Mouse (Mus musculus) hindbrain, embryonic 12.5 days (tissue): Measurements from ENCODE around the gene Ccdc105. TPM values are rescaled to one million over a fixed set of nuclear protein-coding genes. Genes with fewer than 3 reads are reported as not detected.

Source experiments
- ATAC-seq: fragments of 200-750 bp; cut with Nextera tagmentation; 2 replicates; pipeline ENCODE4 v1.8.0; 2017; ENCODE audit warnings: moderate TSS enrichment; ENCODE audit not compliant: low FRiP score
- H3K27ac ChIP-seq: fragments of 300-500 bp; sonication (generic); 2 replicates; pipeline ENCODE4 v1.5.1; 2016; ENCODE audit warnings: mild to moderate bottlenecking
- H3K27me3 ChIP-seq: fragments of 300-500 bp; sonication (generic); 2 replicates; pipeline ENCODE4 v1.6.1; 2016; ENCODE audit warnings: mild to moderate bottlenecking
- H3K36me3 ChIP-seq: fragments of 300-500 bp; sonication (generic); 2 replicates; pipeline ENCODE4 v1.6.1; 2016; ENCODE audit warnings: mild to moderate bottlenecking
- H3K4me1 ChIP-seq: fragments of 300-500 bp; sonication (generic); 2 replicates; pipeline ENCODE4 v1.6.1; 2016
- H3K4me2 ChIP-seq: fragments of 300-500 bp; sonication (generic); replicated peaks from 2 replicates; pipeline ENCODE4 v1.6.1; 2016; ENCODE audit warnings: mild to moderate bottlenecking
- H3K4me3 ChIP-seq: fragments of 300-500 bp; sonication (generic); 2 replicates; pipeline ENCODE4 v1.5.1; 2016; ENCODE audit warnings: mild to moderate bottlenecking
- H3K9ac ChIP-seq: fragments of 300-500 bp; sonication (generic); 2 replicates; pipeline ENCODE4 v1.6.1; 2016; ENCODE audit warnings: mild to moderate bottlenecking, moderate library complexity
- H3K9me3 ChIP-seq: fragments of 300-500 bp; sonication (generic); replicated peaks from 2 replicates; pipeline ENCODE4 v1.6.1; 2016; ENCODE audit warnings: mild to moderate bottlenecking
- WGBS: fragments of 180-500 bp; shearing (Covaris S2); methylation state at CpG from one replicate; pipeline ENCODE4 v1.1.7; 2016; 5-methylcytosine and 5-hydroxymethylcytosine counted together
- polyA plus RNA-seq: library from polyadenylated mRNA; unstranded; fragments of >200 nt; fragmentation: Nextera tagmentation; extraction: Ambion mirVana; gene quantifications from 2 replicates; pipeline ENCODE4 v1.2.1, GENCODE M21; 2016

Ccdc105 gene
- polyA plus RNA-seq, 1 experiment from 2014 or later = 0.17 TPM

GRCm38 (mm10) chr10:78710706-78711105, 42.2 kb downstream of the Ccdc105 start:
- Histone ChIP-seq H3K27me3 (no peaks in the 10 kb centered on the region), H3K4me1 (no peaks in the 10 kb centered on the region), H3K4me2 (no peak overlapping the region), H3K36me3 (no peaks in the 10 kb centered on the region), H3K9ac (no peak overlapping the region), H3K27ac (no peak overlapping the region), H3K4me3 (no peak overlapping the region), H3K9me3 (no peaks in the 10 kb centered on the region)
- ATAC-seq = no peak

GRCm38 (mm10) chr10:78700881-78701280, 52.0 kb downstream of the Ccdc105 start:
- no peaks in the 10 kb centered on the region for H3K4me1 ChIP-seq
- H3K9ac ChIP-seq = no peak overlapping the region
- no peaks in the 10 kb centered on the region for H3K36me3 ChIP-seq
- ATAC-seq = no peak
- H3K9me3 ChIP-seq = no peaks in the 10 kb centered on the region
- H3K4me2 ChIP-seq = no peak overlapping the region
- 55% methylated on average over 3 of the region's 3 CpGs for WGBS
- H3K27ac ChIP-seq = no peak overlapping the region
- no peak overlapping the region for H3K4me3 ChIP-seq
- H3K27me3 ChIP-seq = no peaks in the 10 kb centered on the region

Other genes starting within 250 kb of the Ccdc105 start
- gene Olfr1358, start 235.6 kb downstream of the Ccdc105 start, polyA plus RNA-seq = not detected in 2 replicates
- gene Ilvbl, start 178.7 kb downstream of the Ccdc105 start, polyA plus RNA-seq = 45.0 and 51.6 TPM in 2 replicates
- gene Syde1, start 161.1 kb downstream of the Ccdc105 start, polyA plus RNA-seq = 9.2 and 10.8 TPM in 2 replicates
- gene Olfr1357, start 135.0 kb downstream of the Ccdc105 start, polyA plus RNA-seq = not detected in 2 replicates
- gene Casp14, start 34.8 kb downstream of the Ccdc105 start, polyA plus RNA-seq = 0.13 TPM in 1 of 2 replicates, not detected in the other
- 2.0 and 2.2 TPM in 2 replicates for gene Slc1a6, start 27.4 kb upstream of the Ccdc105 start, polyA plus RNA-seq
- not detected in 2 replicates for gene Olfr1356, start 99.1 kb upstream of the Ccdc105 start, polyA plus RNA-seq
- not detected in 2 replicates for gene Olfr1355, start 122.5 kb upstream of the Ccdc105 start, polyA plus RNA-seq
- gene Olfr1354, start 160.1 kb upstream of the Ccdc105 start, polyA plus RNA-seq = not detected in 2 replicates
- not detected in 2 replicates for gene Olfr8, start 197.6 kb upstream of the Ccdc105 start, polyA plus RNA-seq
- gene Olfr1353, start 210.2 kb upstream of the Ccdc105 start, polyA plus RNA-seq = not detected in 2 replicates
- gene Olfr1352, start 228.0 kb upstream of the Ccdc105 start, polyA plus RNA-seq = not detected in 2 replicates